Mouse (Mus musculus) spleen, adult 2 months (tissue): ENCODE measurements around the gene Mapt.

Source experiments
- CTCF ChIP-seq: fragments of 200-500 bp; IDR thresholded peaks from 2 replicates; pipeline ENCODE4 v1.5.1; 2011; ENCODE audit warnings: mild to moderate bottlenecking, inconsistent platforms; ENCODE audit not compliant: insufficient read depth, insufficient read length, insufficient replicate concordance; ENCODE audit errors: extremely low read depth
- POLR2A ChIP-seq: fragments of 200-500 bp; IDR thresholded peaks from 2 replicates; pipeline ENCODE4 v1.6.1; 2011; ENCODE audit warnings: low read depth, low read length, inconsistent platforms

GRCm38 (mm10) chr11:104233574-104234206 is 2.5 kb downstream of the Mapt start:
- TF ChIP-seq POLR2A (no peak), CTCF (no peak)
